Mouse (Mus musculus): Measurements from ENCODE around the gene Praf2.
"Not testable (repeated sequence)": the region's sequence is repeated elsewhere in the genome, so short reads cannot be mapped to it uniquely, and the experiment has no call there.

The Praf2 gene

GRCm38 (mm10) chrX:7739336-7740081 lies 11.3 kb downstream of the Praf2 start:
- DNase-seq (ENCODE audit: low spot score), result no peak

GRCm38 (mm10) chrX:7740082-7740819 lies 12.0 kb downstream of the Praf2 start:
- no peak for DNase-seq (ENCODE audit: low spot score)

GRCm38 (mm10) chrX:7741103-7741502 lies 12.9 kb downstream of the Praf2 start:
- DNase-seq (ENCODE audit: low spot score), result no peak

DNA sequence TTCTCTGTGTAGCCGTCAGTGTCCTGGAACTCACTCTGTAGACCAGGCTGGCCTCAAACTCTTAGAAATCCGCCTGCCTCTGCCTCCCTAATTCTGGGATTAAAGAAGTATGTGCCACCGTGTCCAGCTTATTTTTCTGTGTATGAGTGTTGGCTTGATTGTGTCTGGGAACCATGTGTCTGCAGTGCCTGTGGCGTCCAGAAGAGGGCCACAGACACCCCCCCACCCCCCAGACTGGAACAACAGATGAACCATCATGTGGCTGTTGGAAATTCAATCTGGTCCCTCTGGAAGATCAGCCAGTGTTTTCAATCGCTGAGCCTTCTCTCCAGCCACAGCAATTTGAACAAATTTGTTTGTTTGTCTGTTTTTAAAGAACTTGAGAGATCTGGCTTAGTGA lies 15.2 kb downstream of the Praf2 start:
- DNase-seq (ENCODE audit: low spot score), result no peak

DNA sequence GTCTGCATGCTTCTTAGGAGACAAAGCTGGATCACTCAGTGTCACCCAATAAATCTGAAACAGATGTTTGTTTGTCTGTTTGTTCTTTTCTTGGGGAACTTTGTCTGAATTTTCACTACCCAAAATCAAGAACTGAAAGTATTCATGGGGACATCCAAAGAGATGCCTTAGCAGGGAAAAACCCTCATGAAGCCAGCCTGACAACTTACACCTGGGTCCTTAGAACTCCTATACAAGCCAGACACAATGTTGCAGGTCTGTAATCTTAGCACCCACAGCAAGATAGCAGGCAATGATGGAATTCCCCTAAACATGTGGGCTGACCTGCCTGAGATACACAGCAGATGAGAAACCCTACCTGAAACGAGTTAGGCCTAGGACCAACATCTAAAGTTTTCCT lies 16.7 kb downstream of the Praf2 start:
- no peak for DNase-seq (ENCODE audit: low spot score)

DNA sequence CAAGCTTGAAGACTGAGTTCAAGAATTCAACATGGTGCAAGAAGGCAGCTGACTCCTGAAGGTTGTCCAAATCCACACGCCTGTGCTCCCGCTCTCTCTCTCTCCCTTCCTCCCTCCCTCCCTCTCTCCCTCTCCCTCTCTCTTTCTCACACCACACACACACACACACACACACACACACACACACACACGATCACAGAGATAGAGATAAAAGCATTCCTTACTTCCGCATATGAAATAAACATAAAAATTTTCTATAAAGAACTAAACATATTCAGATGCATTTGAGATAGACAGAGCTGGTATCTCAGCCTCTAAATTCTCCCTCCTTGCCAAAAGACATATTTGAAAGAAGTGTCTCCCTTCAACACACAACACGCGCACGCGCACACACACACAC lies 17.2 kb downstream of the Praf2 start:
- DNase-seq (ENCODE audit: low spot score), result no peak

- DNase-seq (ENCODE audit: low spot score), result no peak
Observed at GRCm38 (mm10) chrX:7750432-7751116, 22.3 kb downstream of the Praf2 start, which contains the start of gene Ccdc120. Ccdc120 (minus strand) TSS chrX:7750905.

DNA sequence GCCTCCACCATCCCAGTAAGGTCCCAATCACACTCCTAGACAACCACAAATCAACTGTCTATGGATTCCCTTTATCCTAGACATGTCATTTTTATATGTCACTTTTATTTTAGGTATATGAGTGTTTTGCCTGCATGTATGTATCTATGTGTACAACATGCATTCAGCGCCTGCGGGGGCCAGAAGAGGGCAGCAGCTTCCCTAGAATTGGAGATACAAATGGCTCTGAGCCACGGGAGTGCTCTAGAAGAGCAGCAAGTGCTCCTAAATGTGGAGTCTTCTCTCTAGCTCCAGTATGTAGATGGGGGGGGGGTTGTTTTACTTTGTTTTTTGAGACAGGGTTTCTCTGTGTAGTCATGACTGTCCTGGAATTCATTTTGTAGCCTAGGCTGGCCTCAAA lies 25.4 kb downstream of the Praf2 start:
- DNase-seq (ENCODE audit: low spot score), result not testable (repeated sequence)

DNA sequence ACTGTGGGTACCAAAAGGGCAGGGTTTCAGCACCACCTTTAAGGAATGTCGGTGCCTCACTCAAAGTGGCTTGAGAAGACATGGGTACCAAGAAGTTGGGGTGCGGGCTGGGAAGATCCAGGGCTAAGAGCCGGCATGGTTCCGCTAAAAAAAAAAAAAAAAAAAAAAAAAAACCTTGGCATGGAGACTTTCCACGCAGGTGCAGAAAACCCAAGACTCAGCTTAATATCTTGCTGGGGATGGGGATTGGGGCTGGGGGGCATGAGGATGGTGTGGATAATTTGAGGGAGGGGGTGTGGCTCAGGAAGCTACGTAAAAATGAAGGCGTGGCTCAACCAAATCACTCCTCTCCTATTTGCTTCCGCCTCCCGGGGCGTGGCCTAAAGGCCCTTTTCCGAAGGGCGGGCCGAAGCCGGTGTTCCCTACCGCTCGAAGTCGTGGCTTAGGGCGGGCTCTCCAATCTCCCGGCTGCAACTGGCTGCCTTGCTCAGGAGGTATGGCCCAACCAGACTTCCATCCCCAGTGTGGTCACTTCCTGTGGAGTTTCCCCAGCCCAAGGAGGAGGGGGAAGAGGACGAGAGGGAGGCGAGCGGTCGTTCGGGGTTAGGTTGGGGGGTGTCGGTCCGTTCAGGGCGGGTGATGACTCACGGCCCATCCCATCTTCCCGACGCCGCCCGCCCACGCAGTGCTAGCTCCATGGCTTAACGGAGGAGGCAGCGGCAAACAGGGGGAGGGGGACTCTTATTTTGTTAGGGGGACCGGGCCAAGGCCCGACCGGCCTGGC lies 34.1 kb downstream of the Praf2 start, which contains the start of gene Tfe3:
Gene Tfe3 (plus strand): TSS at position 424 of the 784 bp plus-strand sequence.
- peak; percentile 85 for DNase-seq (ENCODE audit: low spot score)

GRCm38 (mm10) chrX:7762921-7763197 lies 34.6 kb downstream of the Praf2 start:
- DNase-seq (ENCODE audit: low spot score), result no peak

DNA sequence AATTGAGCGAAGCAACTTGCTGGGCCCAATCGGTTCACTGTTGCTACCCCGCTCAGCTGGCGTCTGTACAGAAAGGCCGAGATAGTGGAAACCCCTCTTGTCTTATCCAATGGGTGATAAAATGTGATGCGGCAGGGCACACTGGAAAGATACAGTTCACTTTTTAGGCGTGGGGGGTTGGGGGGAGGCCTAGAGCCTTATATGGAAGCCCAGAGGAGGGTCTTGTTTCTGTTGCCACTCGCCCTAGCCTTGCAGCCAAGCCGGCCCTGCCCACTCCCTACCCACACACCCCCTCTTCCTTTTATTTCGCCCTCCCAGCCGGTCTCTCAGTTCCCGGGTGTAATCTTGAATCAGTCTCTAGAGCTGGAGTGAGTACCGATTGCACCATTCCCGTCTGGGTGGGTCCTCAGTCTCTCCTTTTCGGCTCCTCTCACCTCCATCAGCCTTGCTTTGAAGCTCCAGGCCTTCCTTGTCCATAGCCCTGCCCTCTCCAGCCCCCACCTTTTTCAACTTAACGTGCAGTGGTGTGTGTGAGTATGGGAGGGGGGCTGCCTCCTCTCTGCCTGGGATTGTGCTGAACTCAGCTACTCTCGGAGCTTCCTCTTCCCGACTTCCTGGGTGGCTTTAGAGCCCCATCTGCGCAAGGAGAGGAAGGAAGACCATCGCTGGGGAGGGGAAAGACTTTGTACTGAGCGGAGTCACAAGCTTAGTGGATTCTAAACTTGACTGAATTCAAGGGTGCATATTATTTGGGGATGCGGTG lies 35.6 kb downstream of the Praf2 start:
- DNase-seq (ENCODE audit: low spot score), result no peak

DNA sequence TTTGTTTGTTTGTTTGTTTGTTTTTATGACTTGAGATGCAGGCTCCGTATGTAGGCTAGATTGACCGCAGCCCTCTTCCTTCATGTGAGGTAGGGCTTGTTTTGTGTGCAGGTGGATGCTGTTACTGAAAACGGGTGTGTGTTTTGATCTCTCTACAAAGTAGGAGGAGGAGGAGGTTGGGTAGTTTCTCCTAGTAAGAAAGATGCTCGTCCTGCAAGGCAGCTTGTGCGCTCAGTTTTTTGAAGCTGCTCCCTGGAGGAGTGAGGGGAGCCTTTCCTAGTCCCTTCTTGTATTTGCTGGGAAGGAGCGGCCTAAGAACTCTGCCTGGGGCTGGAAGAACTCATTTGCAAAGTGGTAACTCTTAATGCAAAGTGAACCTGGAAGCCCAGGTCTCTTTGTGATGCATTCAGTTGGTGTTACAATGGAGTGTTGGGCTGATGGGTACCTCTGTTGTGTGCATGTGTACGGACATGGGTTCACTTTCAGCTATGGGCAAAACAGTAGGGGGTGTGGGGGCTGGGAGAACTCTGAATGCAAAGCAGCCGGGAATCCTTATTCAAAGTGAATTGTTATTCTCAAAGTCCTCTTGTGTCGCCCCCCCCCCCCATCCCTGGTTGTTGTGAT lies 36.5 kb downstream of the Praf2 start:
- no peak for DNase-seq (ENCODE audit: low spot score)

GRCm38 (mm10) chrX:7765281-7765670 lies 37.0 kb downstream of the Praf2 start:
- DNase-seq (ENCODE audit: low spot score), result no peak

DNA sequence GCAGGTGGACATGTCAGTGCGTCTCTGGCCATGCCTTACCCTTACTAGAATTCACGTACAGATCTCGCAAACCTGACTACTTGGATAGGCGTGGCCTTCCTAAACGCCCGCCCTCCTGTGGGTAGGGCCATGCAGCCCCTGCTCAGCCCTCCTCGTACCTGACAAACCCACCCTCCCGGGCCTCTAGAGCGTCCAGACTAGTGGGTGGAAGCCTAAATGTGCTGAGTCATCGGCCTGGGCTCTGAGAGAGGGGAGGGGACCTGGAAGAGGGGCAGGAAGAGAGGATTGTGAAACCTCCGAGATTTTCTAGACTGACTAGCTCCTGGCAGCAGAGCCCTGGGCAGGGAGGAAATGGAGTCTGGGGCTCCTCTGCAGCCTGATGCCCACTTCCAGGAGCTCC lies 37.5 kb downstream of the Praf2 start:
- DNase-seq (ENCODE audit: low spot score), result no peak

- no peak for DNase-seq (ENCODE audit: low spot score)
Observed at GRCm38 (mm10) chrX:7769302-7770017, 41.2 kb downstream of the Praf2 start.

GRCm38 (mm10) chrX:7772766-7773165 lies 44.5 kb downstream of the Praf2 start:
- DNase-seq (ENCODE audit: low spot score), result no peak

DNA sequence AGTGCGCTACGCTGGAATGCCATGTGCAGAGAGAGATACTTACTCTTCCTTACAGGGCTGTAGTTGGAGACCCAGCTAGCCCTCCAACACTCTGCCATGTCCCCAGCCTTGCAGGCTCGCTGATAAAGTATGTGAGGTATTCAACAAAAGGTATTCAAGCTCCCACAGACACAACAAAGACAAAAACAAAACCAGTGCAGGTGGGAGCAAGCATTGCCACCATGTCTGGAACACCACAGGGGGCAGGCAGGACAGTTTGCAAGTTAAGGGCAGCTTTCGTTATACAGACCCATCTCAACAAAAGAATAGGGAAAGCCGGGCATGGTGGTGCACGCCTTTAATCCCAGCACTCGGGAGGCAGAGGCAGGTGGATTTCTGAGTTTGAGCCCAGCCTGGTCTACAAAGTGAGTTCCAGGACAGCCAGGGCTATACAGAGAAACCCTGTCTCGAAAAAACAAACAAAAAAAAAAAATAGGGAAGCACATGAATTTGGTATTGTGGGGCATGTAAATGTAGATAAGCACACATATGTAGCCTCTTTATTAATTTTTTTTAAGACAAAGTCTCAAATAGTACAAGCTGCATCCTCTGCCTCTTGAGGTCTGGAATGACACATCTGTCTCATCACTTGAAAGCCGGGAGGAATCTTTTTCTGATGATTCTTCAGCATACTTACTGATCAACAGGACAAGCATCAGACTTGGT lies 47.4 kb downstream of the Praf2 start:
- no peak for DNase-seq (ENCODE audit: low spot score)

DNA sequence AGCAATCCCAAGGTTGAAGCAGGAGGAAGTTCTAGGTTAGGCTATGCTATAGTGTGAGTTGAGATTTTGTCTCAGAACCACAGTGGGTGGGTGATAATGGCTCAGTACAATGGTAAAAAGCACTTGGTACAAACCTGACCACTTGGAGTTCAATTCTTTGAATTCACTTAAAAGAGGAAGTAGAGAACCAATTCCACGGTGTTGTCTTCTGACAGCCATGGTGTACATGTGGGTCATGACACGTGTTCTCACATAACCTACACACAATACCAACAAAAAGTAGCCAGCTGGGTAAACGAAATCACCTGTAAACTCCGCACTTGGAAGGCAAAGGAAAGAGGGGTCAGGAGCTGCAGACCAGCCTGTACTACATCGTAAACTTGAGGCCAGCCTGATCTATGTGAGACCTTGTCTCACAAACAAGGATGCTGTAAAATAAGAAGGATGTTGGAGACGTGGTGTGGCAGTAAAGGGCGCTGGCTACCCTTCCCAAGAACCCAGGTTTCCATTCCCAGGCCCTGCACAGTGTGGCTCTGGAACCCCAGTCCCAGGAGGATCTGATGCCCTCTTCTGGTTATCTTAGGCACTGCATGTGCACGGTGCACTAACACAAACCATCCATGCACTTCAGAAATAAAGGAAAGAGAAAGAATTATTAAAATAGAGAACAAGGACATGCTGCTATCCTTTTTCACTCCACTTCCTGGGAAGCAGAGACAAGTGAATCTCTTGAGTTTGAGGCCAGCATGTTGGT lies 48.3 kb downstream of the Praf2 start:
- no peak for DNase-seq (ENCODE audit: low spot score)

Data from left cerebral cortex, adult 11 months (tissue).